Mouse (Mus musculus) cerebellum, postnatal 4 days (tissue): ENCODE measurements around the gene Ksr2.
"Not testable (repeated sequence)": the region's sequence is repeated elsewhere in the genome, so short reads cannot be mapped to it uniquely, and the experiment has no call there.

Experiments
- DNase-seq, 2 experiments: peaks; one replicate each; pipeline ENCODE4 v3.0.0; 2022; ENCODE audit warnings: low spot score in 2 of 2, mixed read lengths in 1 of 2

The Ksr2 gene

DNA sequence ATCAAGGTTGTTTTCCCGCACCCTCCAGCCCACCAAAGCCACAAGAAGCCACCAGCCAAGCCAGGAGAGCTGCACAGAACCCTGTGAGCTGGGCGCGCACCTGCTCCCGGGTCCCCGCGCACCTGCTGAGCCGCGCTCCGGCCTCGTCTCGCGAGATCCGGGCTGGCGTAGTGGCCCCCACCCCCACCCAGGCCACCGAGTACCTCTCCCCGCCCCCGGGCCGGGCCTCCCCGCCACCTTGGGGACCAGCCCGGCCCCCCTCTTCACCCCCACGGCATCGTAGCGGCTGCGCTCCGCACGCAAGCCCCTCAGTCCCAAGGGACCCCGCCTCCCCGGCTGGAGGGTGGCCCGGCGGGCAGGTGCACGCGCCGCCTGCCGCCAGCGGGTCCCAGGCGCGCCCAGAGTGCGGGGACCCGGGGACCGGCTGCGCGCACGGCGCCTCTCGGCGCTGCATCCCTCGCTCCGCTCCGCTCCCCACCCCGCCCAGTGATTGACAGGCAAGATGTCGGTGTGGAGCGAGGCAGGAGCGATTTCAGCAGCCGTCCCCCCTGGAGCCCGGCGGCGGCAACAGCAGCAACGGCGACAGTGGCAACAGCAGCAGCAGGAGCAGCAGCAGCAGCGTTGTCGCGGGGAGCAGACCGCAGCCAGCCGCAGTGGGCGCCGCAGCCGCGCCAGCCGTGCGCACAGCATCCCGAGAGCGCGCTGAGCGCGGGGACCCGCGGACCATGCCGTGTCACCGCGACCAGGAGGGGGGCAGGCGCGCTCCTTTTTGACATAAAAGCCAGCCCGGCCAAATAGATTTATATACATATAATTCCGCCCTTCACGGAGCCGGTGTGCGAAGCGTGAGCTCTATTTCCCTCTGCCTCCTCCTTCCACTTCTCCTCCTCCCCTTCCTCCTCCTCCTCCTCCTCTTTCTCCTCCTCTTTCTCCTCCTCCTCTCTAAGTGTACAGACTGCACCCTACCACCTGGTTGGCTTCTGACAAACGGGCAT lies at the start of gene Ksr2:
Ksr2 (plus strand) TSS at position 494 of the 995 bp plus-strand sequence.
- peak; percentile 44 to 74 for DNase-seq

DNA sequence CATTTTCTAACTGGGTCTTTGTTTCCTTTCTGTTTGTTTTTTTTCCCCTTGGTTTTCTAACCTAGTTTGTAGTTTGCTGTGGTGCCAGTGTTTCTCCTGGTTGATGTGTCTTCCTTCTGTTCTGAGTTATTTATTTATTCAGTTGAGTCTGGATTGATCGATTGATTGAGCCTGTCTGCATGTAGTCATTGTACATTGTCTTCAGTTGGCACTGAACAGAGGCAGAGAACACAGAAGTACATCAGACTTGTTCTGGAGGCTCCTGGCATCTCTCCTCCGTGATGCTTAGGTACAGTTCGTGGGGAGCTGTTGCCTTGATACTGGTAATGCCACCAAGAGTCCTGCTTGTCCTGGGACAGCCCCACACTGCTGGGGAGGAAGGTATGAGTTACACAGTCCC lies 49.0 kb upstream of the Ksr2 start:
- DNase-seq: no peak

- no peak for DNase-seq
Observed at GRCm38 (mm10) chr5:117365904-117366561, 47.8 kb upstream of the Ksr2 start.

DNA sequence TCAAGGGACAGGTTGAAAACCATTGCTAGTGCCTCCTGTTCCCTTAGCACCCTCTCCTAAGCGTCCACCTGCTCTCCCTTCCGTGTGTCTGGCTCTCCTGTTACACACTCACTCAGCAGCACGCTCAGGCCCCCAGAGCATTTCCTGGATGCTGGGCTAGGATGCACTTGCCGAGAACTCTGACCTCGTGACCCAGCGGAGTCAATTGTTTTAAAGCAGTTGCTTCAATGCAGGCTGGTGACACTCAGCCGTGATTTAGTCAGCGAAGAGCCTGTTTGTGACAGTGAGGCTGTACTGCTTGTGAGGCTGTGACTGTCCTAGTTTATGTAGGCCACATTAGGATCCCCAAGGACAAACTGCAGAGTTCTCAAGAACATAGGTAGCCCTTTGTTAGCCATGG lies 46.6 kb upstream of the Ksr2 start:
- DNase-seq: no peak

- no peak for DNase-seq
Observed at GRCm38 (mm10) chr5:117370592-117370991, 43.2 kb upstream of the Ksr2 start.

GRCm38 (mm10) chr5:117373418-117373817 lies 40.4 kb upstream of the Ksr2 start:
- DNase-seq: no peak

- DNase-seq: no peak
Observed at GRCm38 (mm10) chr5:117374372-117375049, 39.3 kb upstream of the Ksr2 start.

DNA sequence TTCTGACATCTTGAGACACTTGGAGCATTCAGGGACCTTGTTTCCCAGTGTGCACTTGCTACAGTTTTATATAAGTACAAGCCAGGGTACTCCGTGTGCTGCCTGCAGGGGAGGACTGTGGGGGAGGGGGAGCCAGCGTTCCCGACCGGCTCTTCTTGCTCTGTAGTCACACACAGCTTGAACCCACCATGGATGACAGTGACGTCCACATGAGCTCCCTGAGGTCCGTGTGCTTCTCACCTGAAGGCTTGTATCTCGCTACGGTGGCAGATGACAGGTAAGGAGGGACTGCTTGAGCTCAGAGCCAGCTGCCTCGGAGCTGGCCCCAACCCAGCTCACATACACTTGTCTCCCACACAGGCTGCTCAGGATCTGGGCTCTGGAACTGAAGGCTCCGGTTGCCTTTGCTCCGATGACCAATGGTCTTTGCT lies 37.5 kb upstream of the Ksr2 start:
- no peak for DNase-seq

DNA sequence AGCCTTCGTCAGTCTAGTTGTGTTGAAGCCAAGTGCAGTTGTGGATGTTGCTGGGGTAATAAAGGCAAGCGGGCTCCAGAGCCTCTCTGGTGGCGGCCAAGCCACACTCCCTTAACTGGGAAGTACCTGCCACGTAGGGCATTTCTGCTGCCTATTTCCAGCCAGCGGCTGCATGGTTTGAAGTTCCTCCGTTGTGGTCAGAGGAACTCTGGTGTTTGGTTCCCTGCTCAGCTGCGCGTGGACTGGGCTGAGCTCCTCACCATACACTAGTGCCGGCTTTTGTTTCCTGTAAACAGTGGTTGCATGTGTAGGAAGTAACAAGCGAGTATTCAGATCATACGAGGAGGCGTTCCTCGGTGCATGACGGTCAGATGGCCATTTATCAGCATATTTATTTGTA lies 36.1 kb upstream of the Ksr2 start:
- not testable (repeated sequence) for DNase-seq

- no peak for DNase-seq
Observed at GRCm38 (mm10) chr5:117380199-117380598, 33.6 kb upstream of the Ksr2 start.

DNA sequence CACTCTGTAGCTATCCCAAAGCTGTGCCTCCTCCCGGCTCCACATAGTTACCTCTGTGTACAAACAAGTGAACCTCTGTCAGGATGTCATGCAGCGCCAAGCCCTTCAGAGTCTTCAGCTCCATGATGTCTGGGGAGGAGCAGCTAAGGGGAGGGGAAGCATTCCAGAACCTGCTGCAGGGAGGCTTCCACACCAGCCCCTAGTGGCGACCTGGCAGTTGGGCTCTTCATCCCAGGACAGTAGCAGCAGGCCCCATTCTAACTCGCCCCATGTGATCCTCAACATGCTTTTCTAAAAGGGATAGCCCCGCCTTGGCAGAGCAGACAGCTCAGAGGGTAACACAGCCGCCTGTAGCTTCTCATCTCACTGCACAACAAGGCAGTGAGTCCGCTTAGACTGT lies 32.0 kb upstream of the Ksr2 start:
- DNase-seq: no peak

DNA sequence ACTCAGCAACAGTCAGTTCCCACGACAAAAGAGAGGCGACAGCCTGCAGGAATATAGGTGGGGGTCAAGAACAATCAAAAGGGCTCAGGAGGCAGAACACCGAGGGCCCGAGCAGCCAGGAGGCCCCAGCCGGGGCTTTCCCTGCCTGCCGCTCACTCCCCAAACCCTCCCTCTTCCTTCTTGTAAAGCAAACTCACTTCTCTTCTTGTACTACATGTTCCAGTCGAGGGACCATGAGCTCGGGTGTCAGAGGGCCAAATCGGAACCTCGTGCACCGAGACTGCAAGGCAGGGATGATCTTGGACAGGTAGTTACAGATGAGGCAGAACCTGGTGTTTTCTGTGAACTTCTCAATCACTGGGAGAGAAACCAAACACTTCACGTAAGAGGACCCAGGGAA lies 30.6 kb upstream of the Ksr2 start:
- DNase-seq: no peak

DNA sequence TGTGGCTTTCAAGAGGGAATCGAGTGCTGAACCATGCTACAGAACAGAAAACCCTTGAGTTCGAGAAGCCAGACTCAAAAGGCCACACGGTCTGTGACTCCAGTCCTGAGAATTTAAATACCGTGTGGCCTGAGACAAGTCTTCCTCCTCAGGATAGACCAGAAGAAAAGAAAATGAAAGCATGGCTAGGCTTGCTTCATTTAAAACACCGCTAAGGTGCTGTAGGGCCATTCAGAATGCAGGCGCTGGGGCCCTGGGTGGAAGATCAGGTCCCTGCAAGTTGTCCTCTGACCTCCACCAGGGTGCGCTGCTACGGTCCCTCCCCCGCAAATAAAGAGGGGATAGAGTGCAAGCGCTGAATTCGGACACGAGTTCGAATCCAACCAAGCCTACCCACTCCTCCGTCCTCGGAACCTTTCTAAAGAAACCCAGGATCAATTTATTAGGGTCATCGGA lies 25.5 kb upstream of the Ksr2 start:
- DNase-seq: peak in 1 of 2 experiments; percentile 62

GRCm38 (mm10) chr5:117388877-117389276 lies 24.9 kb upstream of the Ksr2 start, which contains the start of gene Rfc5:
Gene Rfc5, minus strand, starts transcription at chr5:117389047.
- peak; percentile 85 to 95 for DNase-seq

- no peak for DNase-seq
Observed at GRCm38 (mm10) chr5:117390895-117391294, 22.9 kb upstream of the Ksr2 start.

GRCm38 (mm10) chr5:117395834-117396233 lies 18.0 kb upstream of the Ksr2 start:
- no peak for DNase-seq

DNA sequence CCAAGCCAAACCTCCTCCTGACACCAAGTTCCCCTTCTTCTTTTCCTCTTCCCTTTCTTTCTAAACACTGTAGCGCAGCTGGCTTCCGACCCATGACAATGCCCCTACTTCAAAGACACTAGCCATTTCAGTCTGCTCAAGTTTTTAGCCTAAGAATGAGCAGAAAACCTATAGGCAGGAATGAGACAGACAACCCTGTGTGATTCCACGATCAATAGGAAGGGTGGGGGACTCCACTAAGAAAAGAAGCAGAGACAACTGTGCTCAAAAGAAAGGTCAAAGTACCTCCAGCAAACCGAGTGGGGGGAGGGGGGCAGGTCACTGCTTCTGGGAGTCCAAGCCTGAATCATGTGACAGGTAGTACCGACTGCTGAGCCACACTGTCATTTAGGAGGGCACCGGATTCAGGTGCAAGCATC lies 17.2 kb upstream of the Ksr2 start:
- DNase-seq: no peak

- no peak for DNase-seq
Observed at GRCm38 (mm10) chr5:117397371-117397770, 16.4 kb upstream of the Ksr2 start.

- DNase-seq: no peak
Observed at GRCm38 (mm10) chr5:117398007-117398550, 15.7 kb upstream of the Ksr2 start.

- DNase-seq: no peak
Observed at GRCm38 (mm10) chr5:117399281-117399680, 14.5 kb upstream of the Ksr2 start.

- DNase-seq: no peak
Observed at GRCm38 (mm10) chr5:117403609-117404008, 10.2 kb upstream of the Ksr2 start.

GRCm38 (mm10) chr5:117404671-117405070 lies 9.1 kb upstream of the Ksr2 start:
- DNase-seq: not testable (repeated sequence)
